Mouse (Mus musculus) adrenal gland, adult (tissue): ENCODE measurements at regions not wholly inside any gene's neighbourhood (a gene's known extent, or its start where the extent isn't known, plus 50 kb on each side); places are given as distances from the start of the nearest gene placed in this dataset.

Experiments
- DNase-seq, 2 experiments: peaks; one replicate each; pipeline ENCODE4 v3.0.0; 2022 to 2023; ENCODE audit warnings: low spot score in 1 of 2; ENCODE audit not compliant: inconsistent age in 2 of 2

- no peak for DNase-seq
Observed at GRCm38 (mm10) chr3:133599731-133600130, 54.8 kb upstream of the Tet2 start.

- DNase-seq: peak; percentile 79 to 91
Observed at GRCm38 (mm10) chr3:133600447-133601220, 55.7 kb upstream of the Tet2 start.

GRCm38 (mm10) chr3:133605460-133605859 is 60.5 kb upstream of the Tet2 start:
- no peak for DNase-seq

GRCm38 (mm10) chr3:133608845-133609261 is 63.9 kb upstream of the Tet2 start:
- DNase-seq: no peak

- DNase-seq: no peak
Observed at GRCm38 (mm10) chr3:133613836-133614711, 69.1 kb upstream of the Tet2 start.

GRCm38 (mm10) chr3:133614712-133615426 is 69.9 kb upstream of the Tet2 start:
- DNase-seq: no peak

GRCm38 (mm10) chr3:133617036-133617435 is 72.1 kb upstream of the Tet2 start:
- DNase-seq: no peak

- no peak for DNase-seq
Observed at GRCm38 (mm10) chr3:133618491-133618890, 73.6 kb upstream of the Tet2 start.

- peak; percentile 79 to 91 for DNase-seq
Observed at GRCm38 (mm10) chr3:133623201-133623744, 78.3 kb upstream of the Tet2 start.

- DNase-seq: no peak
Observed at GRCm38 (mm10) chr3:133624079-133624875, 79.3 kb upstream of the Tet2 start.

- DNase-seq: peak in 1 of 2 experiments; percentile 52
Observed at GRCm38 (mm10) chr3:133625046-133625445, 80.1 kb upstream of the Tet2 start.

GRCm38 (mm10) chr3:133626442-133626841 is 81.5 kb upstream of the Tet2 start:
- DNase-seq: peak; percentile 49 to 88

- DNase-seq: peak in 1 of 2 experiments; percentile 50
Observed at GRCm38 (mm10) chr3:133627116-133627844, 82.3 kb upstream of the Tet2 start.

GRCm38 (mm10) chr3:133634306-133634705 is 89.4 kb upstream of the Tet2 start:
- DNase-seq: no peak

- DNase-seq: no peak
Observed at GRCm38 (mm10) chr3:133645604-133646003, 100.7 kb upstream of the Tet2 start.

GRCm38 (mm10) chr3:133646449-133647059 is 101.6 kb upstream of the Tet2 start:
- DNase-seq: no peak

GRCm38 (mm10) chr3:133650025-133650424 is 105.1 kb upstream of the Tet2 start:
- no peak for DNase-seq

GRCm38 (mm10) chr3:133651996-133652395 is 107.1 kb upstream of the Tet2 start:
- no peak for DNase-seq

- DNase-seq: no peak
Observed at GRCm38 (mm10) chr3:133659759-133660158, 114.8 kb upstream of the Tet2 start.
